Mouse (Mus musculus): ENCODE data around the gene Timm13.

Gene Timm13

GRCm38 (mm10) chr10:80932700-80933420 is 32.1 kb upstream of the Timm13 start:
- DNase-seq (ENCODE audit: low read depth, low spot score), result no peak

GRCm38 (mm10) chr10:80932206-80932605 is 31.4 kb upstream of the Timm13 start:
- DNase-seq (ENCODE audit: low read depth, low spot score), result no peak

- DNase-seq (ENCODE audit: low read depth, low spot score), result no peak
Measured at GRCm38 (mm10) chr10:80931695-80932094, 30.9 kb upstream of the Timm13 start.

- DNase-seq (ENCODE audit: low read depth, low spot score), result no peak
Measured at GRCm38 (mm10) chr10:80931153-80931671, 30.4 kb upstream of the Timm13 start.

- no peak for DNase-seq (ENCODE audit: low read depth, low spot score)
Measured at GRCm38 (mm10) chr10:80930361-80931152, 29.8 kb upstream of the Timm13 start.

- peak; percentile 99 for DNase-seq (ENCODE audit: low read depth, low spot score)
Measured at GRCm38 (mm10) chr10:80929299-80930226, 28.8 kb upstream of the Timm13 start, which contains the start of gene Gadd45b. Gene Gadd45b, plus strand, starts transcription at chr10:80930073.

- DNase-seq (ENCODE audit: low read depth, low spot score), result peak; percentile 92
Measured at GRCm38 (mm10) chr10:80928586-80929298, 28.0 kb upstream of the Timm13 start.

- peak; percentile 79 for DNase-seq (ENCODE audit: low read depth, low spot score)
Measured at GRCm38 (mm10) chr10:80925472-80925871, 24.7 kb upstream of the Timm13 start.

- DNase-seq (ENCODE audit: low read depth, low spot score), result no peak
Measured at GRCm38 (mm10) chr10:80921923-80922322, 21.2 kb upstream of the Timm13 start.

- peak; percentile 75 for DNase-seq (ENCODE audit: low read depth, low spot score)
Measured at GRCm38 (mm10) chr10:80917779-80918434, 17.1 kb upstream of the Timm13 start, which contains the start of gene Lmnb2. Gene Lmnb2, minus strand, starts transcription at chr10:80918245.

- peak; percentile 94 for DNase-seq (ENCODE audit: low read depth, low spot score)
Measured at GRCm38 (mm10) chr10:80917336-80917778, 16.6 kb upstream of the Timm13 start.

- DNase-seq (ENCODE audit: low read depth, low spot score), result no peak
Measured at GRCm38 (mm10) chr10:80915736-80916135, 15.0 kb upstream of the Timm13 start.

- DNase-seq (ENCODE audit: low read depth, low spot score), result no peak
Measured at GRCm38 (mm10) chr10:80915260-80915659, 14.5 kb upstream of the Timm13 start.

- DNase-seq (ENCODE audit: low read depth, low spot score), result no peak
Measured at GRCm38 (mm10) chr10:80914253-80914656, 13.5 kb upstream of the Timm13 start.

- DNase-seq (ENCODE audit: low read depth, low spot score), result no peak
Measured at GRCm38 (mm10) chr10:80913364-80914011, 12.7 kb upstream of the Timm13 start.

GRCm38 (mm10) chr10:80911891-80912290 is 11.1 kb upstream of the Timm13 start:
- no peak for DNase-seq (ENCODE audit: low read depth, low spot score)

- no peak for DNase-seq (ENCODE audit: low read depth, low spot score)
Measured at GRCm38 (mm10) chr10:80911354-80911753, 10.6 kb upstream of the Timm13 start.

GRCm38 (mm10) chr10:80909375-80910162 is 8.8 kb upstream of the Timm13 start:
- no peak for DNase-seq (ENCODE audit: low read depth, low spot score)

GRCm38 (mm10) chr10:80904709-80905108 is 3.9 kb upstream of the Timm13 start:
- DNase-seq (ENCODE audit: low read depth, low spot score), result no peak
